Mouse (Mus musculus) adrenal gland, postnatal 4 days (tissue): ENCODE measurements around the gene Rpusd3. TPM values are rescaled to one million over a fixed set of nuclear protein-coding genes. Genes with fewer than 3 reads are reported as not detected.
A peak's percentile ranks its signal among the peaks of the same experiment; 100 is the strongest.

Source experiments
- DNase-seq, 2 experiments: peaks; one replicate each; pipeline ENCODE4 v3.0.0; 2021 to 2022; ENCODE audit warnings: low spot score in 2 of 2, mixed read lengths in 2 of 2
- total RNA-seq, 2 experiments: library from RNA; stranded (reverse); gene quantifications; 2 replicates each; pipeline ENCODE4 v1.2.3; 2021

Rpusd3 gene
- total RNA-seq, 2 experiments from 2014 or later: 13.9 to 14.7 TPM

DNA sequence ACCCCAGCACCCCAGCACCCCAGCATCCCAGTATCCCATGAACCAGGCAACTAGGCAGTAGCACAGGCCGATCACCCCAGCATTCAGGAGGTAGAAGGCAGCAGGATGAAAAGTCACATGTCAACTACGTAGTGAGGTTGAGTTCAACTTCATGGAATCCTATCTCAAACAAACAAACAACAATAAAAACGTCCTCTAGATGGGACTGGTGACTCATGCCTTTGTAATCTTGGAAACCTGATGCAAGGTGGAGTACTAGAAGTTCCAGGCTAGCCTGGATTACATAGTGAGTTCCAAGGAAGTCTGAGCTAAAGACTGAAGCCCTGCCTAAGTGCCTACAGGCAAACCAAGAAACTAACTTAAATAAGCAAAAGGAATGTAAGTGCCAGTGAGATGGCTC is 11.7 kb upstream of the Rpusd3 start:
- no peak for DNase-seq

- no peak for DNase-seq
Observed at GRCm38 (mm10) chr6:113429965-113430364, 10.8 kb upstream of the Rpusd3 start.

- DNase-seq: no peak
Observed at GRCm38 (mm10) chr6:113428006-113428405, 8.9 kb upstream of the Rpusd3 start.

DNA sequence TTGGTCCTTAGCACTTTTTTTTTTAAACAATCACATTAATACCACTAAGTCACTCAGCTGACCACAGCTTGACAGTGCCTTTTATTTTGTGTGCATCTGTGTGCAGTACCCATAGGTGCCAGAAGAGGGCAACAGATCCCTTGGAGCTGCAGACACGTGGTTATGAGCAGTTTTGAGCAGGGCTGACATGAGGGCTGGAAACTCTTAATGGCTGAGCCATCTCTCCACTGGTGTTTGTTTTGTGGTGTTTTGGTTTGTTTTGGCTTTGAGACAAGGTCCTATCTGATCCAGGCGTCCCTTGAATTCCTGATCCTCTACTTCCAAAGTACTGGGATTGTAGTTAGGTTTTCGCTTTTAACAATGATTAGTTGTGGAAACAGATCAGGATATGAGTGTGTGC is 8.3 kb upstream of the Rpusd3 start:
- no peak for DNase-seq

DNA sequence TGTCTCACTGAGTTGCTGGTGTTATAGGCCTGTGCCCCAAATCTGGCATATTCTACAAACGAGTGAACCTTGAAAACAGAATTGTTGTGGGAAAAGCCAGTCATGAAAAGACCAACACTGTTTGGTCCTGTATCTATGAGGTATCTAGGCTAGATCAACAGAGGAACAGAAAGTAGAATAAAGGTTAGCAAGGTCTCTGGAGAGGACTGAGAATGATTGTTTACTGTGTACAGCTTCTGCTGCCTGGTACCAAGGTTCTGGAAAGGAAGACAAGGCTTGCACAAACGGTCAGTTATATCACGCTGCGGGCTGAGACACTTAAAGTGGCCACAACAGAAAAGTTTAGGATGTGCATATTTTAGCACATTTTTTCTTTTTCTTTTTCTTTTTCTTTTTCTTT is 7.6 kb upstream of the Rpusd3 start:
- no peak for DNase-seq

GRCm38 (mm10) chr6:113424187-113424586 is 5.0 kb upstream of the Rpusd3 start:
- no peak for DNase-seq

GRCm38 (mm10) chr6:113423000-113423399 is 3.9 kb upstream of the Rpusd3 start:
- DNase-seq: no peak

DNA sequence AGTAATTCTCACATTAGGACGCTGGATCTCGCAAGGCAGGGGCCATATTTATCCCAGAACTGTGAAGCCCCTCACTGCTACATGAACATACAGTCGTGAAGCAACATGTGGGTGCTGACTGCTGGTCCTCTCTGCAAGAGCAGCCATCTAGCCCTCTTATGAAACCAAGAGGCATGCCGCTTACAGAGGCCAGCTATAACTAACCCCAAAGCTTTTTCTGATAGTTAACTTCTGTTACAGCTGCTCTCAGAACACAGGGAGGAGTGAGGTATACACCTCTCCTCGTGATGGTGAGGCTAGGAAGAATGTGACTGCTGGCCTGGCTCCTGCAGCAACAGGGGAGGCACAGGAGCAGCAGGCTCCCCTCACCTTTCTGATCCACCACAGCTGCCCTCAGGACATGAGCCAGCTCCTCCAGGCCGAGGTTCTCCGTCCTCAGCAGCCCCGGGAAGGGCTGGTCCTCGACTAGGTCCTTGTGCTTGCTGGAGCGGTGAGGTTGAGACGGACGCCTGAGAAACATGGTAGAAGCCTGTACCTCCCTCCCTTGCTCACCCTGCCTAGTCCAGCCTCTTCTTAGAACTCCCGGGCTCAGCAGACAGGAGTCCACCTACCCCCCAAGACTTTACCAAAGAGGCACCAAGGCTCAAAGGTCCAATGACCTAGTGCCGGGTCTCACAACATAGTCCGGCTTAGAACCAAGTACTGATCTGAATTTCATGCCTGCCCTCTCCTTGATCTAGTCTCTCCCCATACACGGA is 520 bp downstream of the Rpusd3 start:
- DNase-seq: no peak

GRCm38 (mm10) chr6:113416416-113416815 is 2.7 kb downstream of the Rpusd3 start:
- DNase-seq: no peak

- no peak for DNase-seq
Observed at GRCm38 (mm10) chr6:113410001-113410400, 9.1 kb downstream of the Rpusd3 start.

GRCm38 (mm10) chr6:113406683-113407082 is 12.5 kb downstream of the Rpusd3 start:
- DNase-seq: no peak

DNA sequence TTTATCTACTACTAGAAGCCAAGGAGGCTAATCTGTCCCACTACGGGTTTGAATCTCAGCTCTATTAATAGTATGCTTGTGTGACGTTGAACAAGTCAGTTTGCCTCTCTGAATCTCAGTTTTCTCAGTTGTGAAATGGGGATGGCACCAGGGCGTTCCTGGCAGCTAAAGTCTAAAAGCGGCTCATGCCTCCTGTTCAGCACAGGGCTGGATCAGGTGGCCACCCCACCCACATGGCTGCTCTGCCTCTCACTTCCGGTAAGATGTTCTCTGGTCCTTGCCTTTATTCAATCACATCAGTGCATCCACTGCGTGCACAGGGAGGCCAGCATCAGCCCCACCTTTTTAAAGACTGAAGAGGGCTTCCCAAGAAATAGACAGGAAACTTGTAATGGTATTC is 13.7 kb downstream of the Rpusd3 start:
- DNase-seq: no peak

- no peak for DNase-seq
Observed at GRCm38 (mm10) chr6:113404649-113405448, 14.3 kb downstream of the Rpusd3 start.

DNA sequence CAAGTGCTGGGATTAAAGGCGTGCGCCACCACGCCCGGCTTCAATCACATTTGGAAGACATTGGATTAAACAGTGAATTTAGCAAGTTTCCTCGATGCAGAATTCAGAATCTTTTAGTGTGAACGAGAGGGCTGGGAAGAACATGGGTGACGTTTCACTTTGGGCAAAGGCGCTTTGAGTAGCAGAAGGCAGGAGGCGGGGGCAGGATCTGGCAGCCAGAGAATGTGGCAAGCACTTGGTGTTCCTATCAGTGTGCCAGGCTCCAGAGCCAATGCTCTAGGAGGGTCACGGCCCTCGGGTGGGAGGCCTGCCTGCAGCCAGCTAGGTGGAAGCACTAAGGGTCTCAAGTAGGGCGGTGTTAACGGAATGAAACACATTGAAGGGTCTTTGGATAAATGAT is 17.0 kb downstream of the Rpusd3 start:
- DNase-seq: no peak

GRCm38 (mm10) chr6:113396270-113397030 is 22.7 kb downstream of the Rpusd3 start:
- DNase-seq: no peak

GRCm38 (mm10) chr6:113395501-113395900 is 23.6 kb downstream of the Rpusd3 start:
- DNase-seq: no peak

- DNase-seq: no peak
Observed at GRCm38 (mm10) chr6:113394811-113395210, 24.3 kb downstream of the Rpusd3 start.

DNA sequence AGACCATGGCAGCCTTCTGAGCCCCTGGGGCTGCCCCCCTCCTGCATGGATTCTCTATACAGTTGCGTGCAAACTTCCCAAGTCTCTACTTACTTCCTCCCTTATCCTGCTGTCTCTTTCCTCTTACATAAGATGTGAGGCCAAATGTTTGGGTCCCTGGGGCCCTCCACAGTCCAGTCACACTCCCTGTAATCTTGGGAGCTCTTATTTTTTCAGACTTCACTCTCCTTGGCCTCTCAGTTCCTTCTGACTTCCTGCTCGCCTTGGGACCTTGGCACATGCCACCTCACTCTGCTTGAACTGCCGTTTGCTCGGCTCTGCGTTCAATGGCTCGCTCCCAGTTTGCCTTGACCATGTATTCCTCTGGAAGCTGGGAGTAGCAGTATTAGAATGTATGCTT is 25.2 kb downstream of the Rpusd3 start:
- no peak for DNase-seq

GRCm38 (mm10) chr6:113392387-113393071 is 26.6 kb downstream of the Rpusd3 start:
- peak; percentile 34 for DNase-seq

GRCm38 (mm10) chr6:113392015-113392386 is 27.1 kb downstream of the Rpusd3 start:
- no peak for DNase-seq

DNA sequence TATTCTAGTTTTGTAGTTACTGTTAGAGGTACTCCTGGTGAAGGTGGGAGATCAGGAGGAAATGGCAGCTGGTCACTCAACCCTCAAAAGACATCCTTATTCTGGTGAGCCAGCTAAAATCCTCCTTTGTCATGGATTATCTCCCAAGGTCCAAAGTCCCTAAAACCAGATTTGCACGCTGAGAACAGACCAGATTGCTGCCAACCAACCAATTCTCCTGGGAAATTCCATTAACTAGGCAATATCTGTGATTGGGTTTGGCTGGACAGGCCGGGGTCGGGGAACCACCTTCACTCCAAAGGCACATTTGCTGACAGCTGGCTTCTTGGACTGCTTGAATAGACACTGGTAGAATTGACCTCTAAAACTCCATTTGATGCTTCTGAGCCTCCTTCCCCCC is 28.4 kb downstream of the Rpusd3 start:
- DNase-seq: no peak
